Mouse (Mus musculus) MEL (cell line): ENCODE data around the gene Dpf2. TPM values are rescaled to one million over a fixed set of nuclear protein-coding genes. Genes with fewer than 3 reads are reported as not detected.

ENCODE experiments used
- DNase-seq: peaks from one replicate; pipeline ENCODE4 v3.0.0; 2011; ENCODE audit warnings: low read depth, low spot score
- H3K27ac ChIP-seq: 2 replicates; pipeline ENCODE4 v1.5.1; 2012; ENCODE audit warnings: low read depth, mild to moderate bottlenecking, control low read depth, low read length, moderate library complexity; ENCODE audit not compliant: control insufficient read depth
- H3K27me3 ChIP-seq, 2 experiments: fragments of 150-350 bp in 1 of 2; sonication (generic) in 1 of 2; 2 replicates each; pipeline ENCODE4 v1.6.1; 2012; ENCODE audit warnings: low read length in 2 of 2, mild to moderate bottlenecking in 2 of 2, improper control_type of control experiment in 1 of 2, moderate library complexity in 1 of 2; ENCODE audit not compliant: insufficient read depth in 2 of 2, control insufficient read depth in 1 of 2
- H3K36me3 ChIP-seq, 2 experiments: 2 replicates each; pipeline ENCODE4 v1.6.1; 2012 to 2014; ENCODE audit warnings: low read length in 2 of 2, improper control_type of control experiment in 1 of 2, inconsistent platforms in 1 of 2, mild to moderate bottlenecking in 1 of 2; ENCODE audit not compliant: insufficient read depth in 2 of 2, control insufficient read depth in 1 of 2
- H3K4me1 ChIP-seq, 2 experiments: fragments of 150-350 bp in 1 of 2; sonication (generic) in 1 of 2; 2 replicates each; pipeline ENCODE4 v1.6.1; 2012; ENCODE audit warnings: low read length in 2 of 2, improper control_type of control experiment in 1 of 2, mild to moderate bottlenecking in 1 of 2; ENCODE audit not compliant: insufficient read depth in 2 of 2, control insufficient read depth in 1 of 2
- H3K4me3 ChIP-seq, 2 experiments: fragments of 150-350 bp in 1 of 2; sonication (generic) in 1 of 2; 2 replicates each; pipeline ENCODE4 v1.5.1; 2012; ENCODE audit warnings: low read depth in 2 of 2, low read length in 2 of 2, mild to moderate bottlenecking in 2 of 2, moderate library complexity in 2 of 2, control low read depth in 1 of 2, improper control_type of control experiment in 1 of 2; ENCODE audit not compliant: control insufficient read depth in 1 of 2, insufficient read depth in 1 of 2
- H3K79me2 ChIP-seq: 2 replicates; pipeline ENCODE4 v1.6.1; 2012; ENCODE audit warnings: mild to moderate bottlenecking, low read length, moderate library complexity; ENCODE audit not compliant: control insufficient read depth, poor library complexity, insufficient read depth
- H3K9ac ChIP-seq: 2 replicates; pipeline ENCODE4 v1.6.1; 2012; ENCODE audit warnings: low read depth, mild to moderate bottlenecking, control low read depth, low read length, moderate library complexity; ENCODE audit not compliant: control insufficient read depth, poor library complexity, severe bottlenecking
- H3K9me3 ChIP-seq: fragments of 150-350 bp; sonication (generic); replicated peaks from 2 replicates; pipeline ENCODE4 v1.6.1; 2012; ENCODE audit warnings: mild to moderate bottlenecking, low read length, improper control_type of control experiment, moderate library complexity; ENCODE audit not compliant: insufficient read depth
- CHD1 ChIP-seq: IDR thresholded peaks from 2 replicates; pipeline ENCODE4 v1.6.1; 2012; ENCODE audit warnings: low read depth, mild to moderate bottlenecking, inconsistent platforms, low read length, improper control_type of control experiment
- CTCF ChIP-seq, 3 experiments: IDR thresholded peaks in 2 of 3; conservative IDR thresholded peaks in 1 of 3; 2 replicates each; pipeline ENCODE4 v1.5.1; 2011 to 2012; ENCODE audit warnings: low read length in 3 of 3, low read depth in 2 of 3, mild to moderate bottlenecking in 2 of 3, improper control_type of control experiment in 1 of 3, inconsistent platforms in 1 of 3, mixed read lengths in 1 of 3, moderate library complexity in 1 of 3; ENCODE audit not compliant: control insufficient read depth in 1 of 3, insufficient read depth in 1 of 3, poor library complexity in 1 of 3, severe bottlenecking in 1 of 3
- E2F4 ChIP-seq: IDR thresholded peaks from 2 replicates; pipeline ENCODE4 v1.6.1; 2011; ENCODE audit warnings: low read depth, low read length, improper control_type of control experiment, borderline replicate concordance
- ELF1 ChIP-seq: IDR thresholded peaks from 2 replicates; pipeline ENCODE4 v1.6.1; 2014; ENCODE audit warnings: low read depth, mild to moderate bottlenecking, inconsistent platforms, low read length, improper control_type of control experiment, moderate library complexity
- EP300 ChIP-seq, 2 experiments: IDR thresholded peaks; 2 replicates each; pipeline ENCODE4 v1.6.1; 2011; ENCODE audit warnings: improper control_type of control experiment in 2 of 2, low read length in 2 of 2, low read depth in 1 of 2, mild to moderate bottlenecking in 1 of 2
- ETS1 ChIP-seq: IDR thresholded peaks from 2 replicates; pipeline ENCODE4 v1.6.1; 2012; ENCODE audit warnings: low read depth, mild to moderate bottlenecking, inconsistent platforms, low read length, improper control_type of control experiment, moderate library complexity
- GATA1 ChIP-seq: IDR thresholded peaks from 2 replicates; pipeline ENCODE4 v1.6.1; 2011; ENCODE audit warnings: low read depth, low read length, improper control_type of control experiment
- HCFC1 ChIP-seq: IDR thresholded peaks from 2 replicates; pipeline ENCODE4 v1.6.1; 2012; ENCODE audit warnings: low read depth, mild to moderate bottlenecking, inconsistent platforms, low read length, improper control_type of control experiment, moderate library complexity
- JUND ChIP-seq: IDR thresholded peaks from 2 replicates; pipeline ENCODE4 v1.6.1; 2011; ENCODE audit warnings: low read depth, mild to moderate bottlenecking, improper control_type of control experiment, low read length
- KAT2A ChIP-seq: conservative IDR thresholded peaks from 2 replicates; pipeline ENCODE4 v1.6.1; 2012; ENCODE audit warnings: low read depth, low read length, improper control_type of control experiment, inconsistent platforms
- MAZ ChIP-seq: IDR thresholded peaks from 2 replicates; pipeline ENCODE4 v1.6.1; 2012; ENCODE audit warnings: low read depth, mild to moderate bottlenecking, inconsistent platforms, low read length, improper control_type of control experiment
- MEF2A ChIP-seq: IDR thresholded peaks from 2 replicates; pipeline ENCODE4 v1.6.1; 2014; ENCODE audit warnings: low read depth, mild to moderate bottlenecking, inconsistent platforms, low read length, improper control_type of control experiment; ENCODE audit not compliant: poor library complexity, insufficient replicate concordance, severe bottlenecking; ENCODE audit errors: extremely low read depth
- MXI1 ChIP-seq: IDR thresholded peaks from 2 replicates; pipeline ENCODE4 v1.6.1; 2011; ENCODE audit warnings: mild to moderate bottlenecking, low read depth, low read length, improper control_type of control experiment
- MYB ChIP-seq: IDR thresholded peaks from 2 replicates; pipeline ENCODE4 v1.6.1; 2011; ENCODE audit warnings: mild to moderate bottlenecking, low read depth, low read length, improper control_type of control experiment
- MYC ChIP-seq: IDR thresholded peaks from 2 replicates; pipeline ENCODE4 v1.6.1; 2011; ENCODE audit warnings: low read depth, mild to moderate bottlenecking, low read length, improper control_type of control experiment, moderate library complexity
- POLR2A ChIP-seq, 2 experiments: IDR thresholded peaks; 2 replicates each; pipeline ENCODE4 v1.6.1; 2011 to 2012; ENCODE audit warnings: low read length in 2 of 2, mild to moderate bottlenecking in 2 of 2, control low read depth in 1 of 2, improper control_type of control experiment in 1 of 2, low read depth in 1 of 2, moderate library complexity in 1 of 2; ENCODE audit not compliant: control insufficient read depth in 1 of 2, insufficient read depth in 1 of 2, poor library complexity in 1 of 2
- POLR2AphosphoS2 ChIP-seq: IDR thresholded peaks from 2 replicates; pipeline ENCODE4 v1.6.1; 2011; ENCODE audit warnings: low read length, improper control_type of control experiment
- RAD21 ChIP-seq: IDR thresholded peaks from 2 replicates; pipeline ENCODE4 v1.6.1; 2011; ENCODE audit warnings: mild to moderate bottlenecking, low read depth, low read length, improper control_type of control experiment
- SIN3A ChIP-seq: IDR thresholded peaks from 2 replicates; pipeline ENCODE4 v1.6.1; 2012; ENCODE audit warnings: low read length, improper control_type of control experiment, inconsistent platforms
- TAL1 ChIP-seq: IDR thresholded peaks from 2 replicates; pipeline ENCODE4 v1.6.1; 2012; ENCODE audit warnings: mild to moderate bottlenecking, inconsistent platforms, low read length, moderate library complexity, mixed read lengths
- USF1 ChIP-seq: IDR thresholded peaks from 2 replicates; pipeline ENCODE4 v1.6.1; 2014; ENCODE audit warnings: low read depth, mild to moderate bottlenecking, inconsistent platforms, low read length, improper control_type of control experiment, moderate library complexity
- USF2 ChIP-seq, 2 experiments: IDR thresholded peaks; 2 replicates each; pipeline ENCODE4 v1.6.1; 2011 to 2012; ENCODE audit warnings: improper control_type of control experiment in 2 of 2, low read length in 2 of 2, borderline replicate concordance in 1 of 2, inconsistent platforms in 1 of 2, low read depth in 1 of 2, mild to moderate bottlenecking in 1 of 2; ENCODE audit not compliant: insufficient read depth in 1 of 2
- ZC3H11A ChIP-seq: IDR thresholded peaks from 2 replicates; pipeline ENCODE4 v1.6.1; 2012; ENCODE audit warnings: low read depth, mild to moderate bottlenecking, inconsistent platforms, low read length, improper control_type of control experiment
- ZKSCAN1 ChIP-seq: IDR thresholded peaks from 2 replicates; pipeline ENCODE4 v1.6.1; 2012; ENCODE audit warnings: low read depth, mild to moderate bottlenecking, inconsistent platforms, low read length, improper control_type of control experiment, moderate library complexity
- ZMIZ1 ChIP-seq: IDR thresholded peaks from 2 replicates; pipeline ENCODE4 v1.6.1; 2012; ENCODE audit warnings: low read depth, mild to moderate bottlenecking, inconsistent platforms, low read length, improper control_type of control experiment, moderate library complexity
- ZNF384 ChIP-seq: IDR thresholded peaks from 2 replicates; pipeline ENCODE4 v1.6.1; 2012; ENCODE audit warnings: low read depth, mild to moderate bottlenecking, inconsistent platforms, low read length, improper control_type of control experiment
- polyA plus RNA-seq, 2 experiments: library from polyadenylated mRNA; stranded (reverse) in 1 of 2; unstranded in 1 of 2; fragments of >175 nt in 1 of 2; fragments of >200 nt in 1 of 2; gene quantifications; 2 replicates each; pipeline versions ENCODE4 v1.2.1 to v1.2.4; 2012; ENCODE audit warnings: low replicate concordance in 2 of 2, low read depth in 1 of 2; ENCODE audit not compliant: insufficient read length in 2 of 2, insufficient read depth in 1 of 2, missing spikeins in 1 of 2
- total RNA-seq: library from RNA; depleted of rRNA; stranded (reverse); fragments of 300-350 nt; gene quantifications from 2 replicates; pipeline ENCODE4 v1.2.3, GENCODE M21; 2012

Gene Dpf2
- total and polyA plus RNA-seq, 3 experiments = 58.6 to 166 (median 133) TPM

GRCm38 (mm10) chr19:5879735-5880134 is 33.1 kb downstream of the Dpf2 start:
- H3K9me3 ChIP-seq = no peaks in the 10 kb centered on the region
- H3K4me1 ChIP-seq = peaks cover 9 to 41% of the 10 kb centered on the region in 2 experiments
- H3K36me3 ChIP-seq = peaks cover 0 to 24% of the 10 kb centered on the region in 2 experiments; a peak in 2 of 4 replicates
- H3K27me3 ChIP-seq = no peaks in the 10 kb centered on the region
- H3K4me3 ChIP-seq = no peak overlapping the region
- no peak for DNase-seq
- no peak overlapping the region for H3K27ac ChIP-seq
- TF ChIP-seq MYC = no peak
- TF ChIP-seq ZC3H11A = no peak
- no peak for TF ChIP-seq E2F4
- H3K79me2 ChIP-seq = peaks cover 20% of the 10 kb centered on the region
- no peak overlapping the region for H3K9ac ChIP-seq

GRCm38 (mm10) chr19:5878916-5879315 is 33.9 kb downstream of the Dpf2 start:
- Histone ChIP-seq H3K4me3 (peak overlapping the region; percentile 57 to 59), H3K27ac (no peak overlapping the region), H3K36me3 (peaks cover 0 to 23% of the 10 kb centered on the region in 2 experiments; a peak in 2 of 4 replicates), H3K79me2 (peaks cover 20% of the 10 kb centered on the region), H3K27me3 (no peaks in the 10 kb centered on the region), H3K9me3 (no peaks in the 10 kb centered on the region), H3K4me1 (peaks cover 9 to 37% of the 10 kb centered on the region in 2 experiments), H3K9ac (peak overlapping the region; percentile 75)
- DNase-seq = no peak
- TF ChIP-seq MYB = no peak
- TF ChIP-seq USF2 (IDR thresholded peaks at IDR 0.05; ENCODE audit: borderline replicate concordance in 1 of 2, insufficient read depth in 1 of 2, low read depth in 1 of 2, low read length in 2 of 2) = no peak
- no peak for TF ChIP-seq KAT2A

- Histone ChIP-seq H3K36me3 (peaks cover 0 to 18% of the 10 kb centered on the region in 2 experiments; a peak in 2 of 4 replicates), H3K79me2 (peaks cover 20% of the 10 kb centered on the region), H3K27ac (peak overlapping the region; percentile 93), H3K9ac (peak overlapping the region; percentile 75), H3K4me3 (peak overlapping the region; percentile 57 to 59), H3K9me3 (no peaks in the 10 kb centered on the region), H3K27me3 (no peaks in the 10 kb centered on the region), H3K4me1 (peaks cover 6 to 33% of the 10 kb centered on the region in 2 experiments)
- no peak for TF ChIP-seq MAZ
- no peak for TF ChIP-seq EP300 (IDR thresholded peaks at IDR 0.05; ENCODE audit: low read depth in 1 of 2, low read length in 2 of 2)
- no peak for TF ChIP-seq ETS1
- no peak for TF ChIP-seq POLR2AphosphoS2
- TF ChIP-seq GATA1 = 0 out of 2 replicates have a peak, but pooled peaks have one; percentile 5
- no peak for TF ChIP-seq ELF1
- no peak for TF ChIP-seq SIN3A
- no peak for TF ChIP-seq RAD21
- TF ChIP-seq USF1 = no peak
- no peak for TF ChIP-seq MEF2A
- TF ChIP-seq POLR2A (IDR thresholded peaks at IDR 0.05; ENCODE audit: control insufficient read depth in 1 of 2, insufficient read depth in 1 of 2, low read depth in 1 of 2, low read length in 2 of 2, poor library complexity in 1 of 2) = no peak
- TF ChIP-seq ZNF384 = no peak
- TF ChIP-seq MXI1 = peak; percentile 13; the same call in 1 of the 2 replicates
- TF ChIP-seq TAL1 = no peak
- no peak for TF ChIP-seq MYC
- TF ChIP-seq MYB = 0 out of 2 replicates have a peak, but pooled peaks have one; percentile 26
- TF ChIP-seq HCFC1 = no peak
- no peak for TF ChIP-seq CHD1
- no peak for TF ChIP-seq JUND
- TF ChIP-seq ZMIZ1 = no peak
- TF ChIP-seq CTCF (IDR thresholded peaks at IDR 0.05 in 2 of 3, conservative IDR thresholded peaks at IDR 0.05 in 1 of 3; ENCODE audit: control insufficient read depth in 1 of 3, insufficient read depth in 1 of 3, low read depth in 2 of 3, low read length in 3 of 3, poor library complexity in 1 of 3, severe bottlenecking in 1 of 3) = no peak
- no peak for TF ChIP-seq ZKSCAN1
- DNase-seq = no peak
Observed at GRCm38 (mm10) chr19:5878362-5878722, 34.5 kb downstream of the Dpf2 start.
